11 mouse cellular contexts compared by ENCODE assay signal in the genomic region with DNA sequence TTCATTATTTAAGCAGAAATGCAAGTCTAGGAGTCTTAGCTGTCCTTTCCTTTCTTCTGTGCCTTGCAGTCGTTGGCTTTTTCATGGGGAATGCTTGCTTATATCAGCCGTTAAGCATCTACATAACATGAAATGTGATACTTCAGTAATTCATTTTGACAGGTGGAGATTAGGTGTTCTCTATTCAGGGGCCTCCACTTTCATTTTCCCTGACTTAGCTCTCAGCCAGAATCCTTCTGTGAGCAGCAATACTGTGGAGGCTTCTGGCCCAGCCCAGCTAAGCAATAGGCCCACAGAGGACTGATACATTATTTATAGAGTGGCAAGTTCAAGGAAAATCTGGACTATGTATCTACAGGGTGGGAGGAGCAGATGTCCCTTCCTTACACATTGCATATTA.
"Had no signal": no experiment of that assay in that cellular context is flagged by ENCODE, and none has a peak within 500 bp of the region (broad histone marks: within the 10 kb centered on the region; RNA-seq: fewer than 3 reads in every experiment).

No protein-coding gene starts in this region.

- H3K4me1 ChIP-seq: liver, embryonic 12.5 days; midbrain, embryonic 15.5 days had no signal

- H3K36me3 ChIP-seq: liver, embryonic 12.5 days; midbrain, embryonic 10.5 days; midbrain, embryonic 15.5 days had no signal

- H3K9ac ChIP-seq: liver, embryonic 12.5 days; lung, embryonic 14.5 days; midbrain, embryonic 15.5 days had no signal

- H3K27me3 ChIP-seq: liver, embryonic 12.5 days; midbrain, embryonic 15.5 days had no signal

- DNase-seq: kidney, adult 18-20 months; kidney, postnatal 25 days; left cerebral cortex, postnatal 4 days; lung, embryonic 14.5 days; lung, postnatal 10 days; lung, postnatal 4 days; right cerebral cortex, postnatal 14 days; thymus, postnatal 36 days had no signal

- H3K27ac ChIP-seq: liver, embryonic 12.5 days; midbrain, embryonic 10.5 days; midbrain, embryonic 15.5 days had no signal

- H3K4me2 ChIP-seq: liver, embryonic 12.5 days; lung, embryonic 14.5 days; midbrain, embryonic 15.5 days had no signal

- H3K9me3 ChIP-seq: liver, embryonic 12.5 days; midbrain, embryonic 10.5 days; midbrain, embryonic 15.5 days had no signal

- ATAC-seq: liver, embryonic 12.5 days; midbrain, embryonic 15.5 days had no signal

- H3K4me3 ChIP-seq: liver, embryonic 12.5 days; midbrain, embryonic 10.5 days; midbrain, embryonic 15.5 days had no signal
